Mouse (Mus musculus) spleen, adult 18-20 months (tissue): ENCODE measurements at regions not wholly inside any gene's neighbourhood (a gene's known extent, or its start where the extent isn't known, plus 50 kb on each side); places are given as distances from the start of the nearest gene placed in this dataset.

ENCODE experiments used
- DNase-seq, 2 experiments: peaks; one replicate each; pipeline ENCODE4 v3.0.0; 2022; ENCODE audit warnings: mixed read lengths in 2 of 2

DNA sequence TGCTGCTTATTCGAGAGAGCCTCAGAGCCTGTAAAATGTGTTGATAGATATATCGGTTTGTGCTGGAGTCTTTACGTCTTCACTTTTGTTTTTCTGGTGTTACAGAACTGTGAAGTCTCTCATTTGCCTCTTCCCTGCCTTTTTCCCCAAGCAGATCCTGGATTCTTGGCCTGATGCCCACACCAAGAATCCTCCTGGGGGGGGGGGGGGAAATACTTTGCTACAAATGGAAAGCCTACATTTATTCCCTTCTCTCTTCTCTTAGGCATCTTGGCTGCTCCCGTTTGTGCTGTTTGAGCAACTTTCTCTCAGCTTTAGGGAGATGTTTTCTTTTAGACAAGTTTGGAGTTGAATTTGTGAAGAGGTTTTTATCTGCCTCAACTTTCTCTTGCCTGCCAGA, 570.8 kb downstream of the Epha4 start:
- DNase-seq, result no peak

GRCm38 (mm10) chr1:76955031-76955430, 559.9 kb downstream of the Epha4 start:
- no peak for DNase-seq

DNA sequence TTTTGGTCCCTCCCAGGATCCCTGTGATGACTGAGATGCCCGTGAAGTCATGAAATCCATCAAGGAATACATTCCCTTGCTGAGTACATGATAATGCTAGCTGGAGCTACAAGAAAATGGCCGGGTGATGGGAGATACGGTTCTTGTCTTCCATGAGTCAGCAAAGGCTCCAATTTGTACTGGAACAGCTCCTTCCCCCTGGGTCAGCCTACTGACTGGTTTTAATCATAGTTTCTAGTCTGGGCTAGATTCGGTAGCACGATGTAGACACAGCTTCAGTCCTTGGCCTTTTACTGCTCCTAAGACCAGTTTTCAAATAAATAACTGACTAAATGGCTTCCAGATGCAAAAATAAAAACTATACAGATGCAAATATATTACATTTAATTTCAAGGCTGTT, 557.5 kb downstream of the Epha4 start:
- no peak for DNase-seq

- no peak for DNase-seq
These were observed 556.2 kb downstream of the Epha4 start for GRCm38 (mm10) chr1:76958706-76959105.

- DNase-seq, result no peak
These were observed 542.4 kb downstream of the Epha4 start for GRCm38 (mm10) chr1:76972454-76972853.

DNA sequence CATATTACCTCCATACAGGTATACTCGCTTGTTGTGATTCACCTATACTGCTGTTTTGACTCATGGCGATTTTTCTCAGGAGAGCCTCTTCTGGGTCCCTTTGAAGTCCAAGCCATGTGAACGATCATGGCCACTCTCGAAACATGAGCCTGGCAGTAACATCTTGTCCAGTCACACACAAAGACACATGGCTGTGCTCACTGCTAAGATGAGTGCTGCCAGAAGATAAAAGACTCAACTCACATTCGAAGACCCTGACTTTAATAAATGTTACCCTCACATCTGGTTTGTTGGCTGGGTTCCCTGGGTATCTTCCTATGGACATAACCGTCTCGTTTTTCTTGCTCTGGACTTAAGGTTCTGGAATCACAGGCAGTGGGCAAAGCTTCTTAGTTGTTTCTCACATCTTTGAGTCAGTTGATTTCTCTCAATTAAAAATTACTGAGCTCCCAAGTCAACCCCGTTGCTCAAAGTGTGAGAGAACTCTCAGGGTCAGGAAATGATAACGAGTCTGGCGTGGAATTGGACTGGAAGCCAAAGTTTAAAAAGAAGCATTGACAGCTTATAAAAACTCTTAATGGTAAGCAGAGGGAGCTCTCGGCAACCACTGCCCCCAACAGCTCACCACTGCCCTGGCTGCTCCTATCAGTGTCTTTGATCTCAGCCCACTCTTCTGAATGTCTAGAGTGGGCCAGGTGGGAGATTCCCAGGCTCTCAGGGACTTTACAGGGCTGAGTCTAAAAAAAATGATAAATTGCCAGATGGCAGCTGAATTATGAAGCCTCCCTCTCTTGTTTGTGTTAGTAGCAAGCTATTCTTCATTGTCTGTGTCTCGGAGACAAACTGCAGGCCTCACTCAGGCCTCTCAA, 539.6 kb downstream of the Epha4 start:
- no peak for DNase-seq

- no peak for DNase-seq
These were observed 534.3 kb downstream of the Epha4 start for GRCm38 (mm10) chr1:76980498-76981152.

GRCm38 (mm10) chr1:76993776-76994175, 521.1 kb downstream of the Epha4 start:
- no peak for DNase-seq

DNA sequence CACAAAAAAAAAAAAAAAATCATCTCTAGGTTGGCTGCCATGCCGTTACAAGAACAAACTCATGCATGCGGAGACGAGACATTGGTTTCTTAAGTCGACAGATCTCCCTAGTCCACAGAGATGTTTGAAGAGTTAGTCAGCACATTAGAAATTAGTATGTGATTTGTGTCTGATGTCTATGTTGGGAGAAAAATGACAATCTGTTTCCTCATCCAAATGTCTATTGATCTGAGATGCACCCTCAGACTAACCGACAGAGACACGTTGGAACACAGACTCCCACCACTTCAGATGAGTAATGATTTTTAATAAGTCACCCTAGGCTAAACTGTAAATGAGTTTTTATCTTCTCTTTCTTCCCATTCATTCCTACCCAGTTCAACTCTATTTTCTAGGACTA, 506.9 kb downstream of the Epha4 start:
- no peak for DNase-seq

GRCm38 (mm10) chr1:77010608-77011214, 504.2 kb downstream of the Epha4 start:
- DNase-seq, result no peak

DNA sequence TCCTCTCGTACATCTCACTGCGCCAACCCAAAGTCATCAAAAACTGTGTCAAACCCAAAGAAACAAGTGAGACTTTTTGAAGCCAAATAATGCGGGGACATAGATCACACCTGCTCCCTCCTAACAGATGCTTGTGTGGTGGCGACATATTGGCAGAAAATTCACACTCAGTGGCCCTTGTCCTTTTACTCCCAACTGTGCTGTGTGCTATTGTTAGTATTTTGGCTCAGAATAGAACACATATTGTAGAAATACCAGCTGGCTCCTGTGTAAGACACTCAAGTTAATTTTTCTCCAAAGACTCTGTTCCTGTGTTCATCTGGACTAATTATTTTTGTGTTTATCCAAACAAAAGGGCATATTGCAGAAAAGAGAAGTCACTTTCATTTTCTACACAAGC, 487.2 kb downstream of the Epha4 start:
- DNase-seq, result no peak

GRCm38 (mm10) chr1:77028216-77028615, 486.7 kb downstream of the Epha4 start:
- DNase-seq, result no peak

DNA sequence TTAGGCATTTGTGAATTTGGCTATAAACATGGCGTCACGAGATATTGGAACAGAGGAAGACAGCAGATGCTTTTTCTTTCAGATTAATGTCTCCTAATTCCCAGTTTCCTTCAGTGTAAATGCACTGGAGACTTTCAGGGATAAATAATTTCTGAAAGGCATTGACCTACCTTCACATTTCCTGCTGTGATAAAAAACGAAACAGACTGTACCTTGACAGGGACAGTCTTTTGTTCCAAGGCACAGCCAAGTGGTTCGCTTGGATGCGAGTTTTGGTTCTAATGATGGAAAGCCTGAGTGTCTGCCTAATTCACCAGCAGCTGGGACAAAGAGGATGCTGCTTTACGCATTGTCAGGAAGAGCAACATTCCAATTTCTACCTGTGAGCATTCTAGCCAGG, 485.8 kb downstream of the Epha4 start:
- DNase-seq, result no peak

DNA sequence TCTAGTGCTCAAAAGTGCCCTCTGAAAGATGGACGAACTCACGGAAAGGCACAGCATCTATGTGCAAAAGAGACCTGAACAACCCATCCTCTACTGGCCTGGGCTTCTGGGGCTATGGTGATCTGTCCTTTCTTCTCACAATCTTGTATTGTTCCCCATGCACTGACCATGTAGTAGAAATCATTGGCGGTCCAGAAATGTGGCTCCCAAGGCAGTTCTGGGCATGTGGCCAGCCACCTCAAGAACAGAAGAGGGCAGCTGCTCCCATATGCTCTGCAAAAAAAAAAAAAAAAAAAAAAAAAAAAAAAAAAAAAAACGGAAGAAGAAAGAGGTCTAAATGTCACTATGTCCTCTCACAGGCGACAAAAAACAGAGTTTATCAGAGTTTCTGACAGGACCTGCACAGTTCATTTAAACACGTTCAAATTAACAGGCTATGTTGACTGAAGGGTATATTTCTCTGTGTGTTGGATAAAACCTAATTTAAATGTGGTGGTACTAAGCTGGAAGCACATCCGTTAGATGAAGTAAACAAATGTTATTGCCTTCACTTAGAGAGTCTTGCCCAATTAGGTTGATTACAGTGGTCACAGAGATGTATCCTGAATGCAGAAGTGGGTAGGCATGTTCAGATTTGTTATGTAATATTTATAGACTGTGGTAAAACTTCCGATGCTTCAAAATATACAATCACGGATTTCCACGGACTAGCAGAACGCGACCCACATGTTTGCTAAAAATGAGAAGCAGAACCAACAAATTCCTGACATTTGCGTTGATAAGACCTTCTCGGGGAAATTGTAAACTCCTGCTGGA, 470.9 kb downstream of the Epha4 start:
- DNase-seq, result peak in 1 of 2 experiments; percentile 2

- DNase-seq, result no peak
These were observed 466.0 kb downstream of the Epha4 start for GRCm38 (mm10) chr1:77048720-77049406.

GRCm38 (mm10) chr1:77051239-77051638, 463.6 kb downstream of the Epha4 start:
- no peak for DNase-seq

GRCm38 (mm10) chr1:77053837-77054540, 460.9 kb downstream of the Epha4 start:
- DNase-seq, result no peak

DNA sequence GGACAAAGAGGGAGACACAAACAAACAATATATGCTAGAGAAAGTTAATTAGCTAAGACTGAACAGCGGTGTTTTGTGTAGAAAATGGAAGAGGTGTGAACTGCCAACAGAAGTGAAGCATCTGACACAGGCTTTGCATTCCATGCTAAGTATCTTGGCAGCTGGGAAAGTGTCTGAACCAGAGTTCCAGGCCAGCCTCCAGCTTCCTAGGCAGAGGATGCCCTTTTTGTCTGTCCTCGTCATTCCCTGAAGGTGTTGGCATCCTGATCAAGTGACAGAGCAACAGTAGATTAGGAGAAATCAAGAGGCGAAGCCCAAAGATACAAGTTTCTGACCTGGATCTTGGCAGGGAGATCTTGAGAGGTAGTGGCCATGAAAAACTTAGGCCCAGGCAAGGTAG, 452.4 kb downstream of the Epha4 start:
- no peak for DNase-seq

DNA sequence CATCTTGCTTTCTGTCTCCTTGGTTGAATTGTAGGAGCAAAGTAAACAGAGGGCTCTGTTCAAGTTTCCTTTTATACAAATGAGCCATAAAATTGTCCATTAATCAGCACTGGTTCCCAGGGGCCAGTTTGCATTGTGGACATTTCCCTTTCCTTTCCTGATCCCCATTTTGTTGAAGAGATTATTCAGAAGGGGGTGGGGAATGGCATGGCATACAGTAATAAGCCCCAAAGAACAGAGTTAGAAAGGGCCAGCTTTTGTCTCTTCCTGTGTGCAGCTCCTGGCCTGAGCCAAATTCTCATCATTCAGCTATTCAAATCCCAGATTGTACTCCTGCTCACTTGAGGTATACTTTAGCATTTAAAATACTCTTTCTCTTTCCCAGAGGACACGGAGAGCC, 441.8 kb downstream of the Epha4 start:
- no peak for DNase-seq

- DNase-seq, result no peak
These were observed 439.7 kb downstream of the Epha4 start for GRCm38 (mm10) chr1:77074926-77075885.

DNA sequence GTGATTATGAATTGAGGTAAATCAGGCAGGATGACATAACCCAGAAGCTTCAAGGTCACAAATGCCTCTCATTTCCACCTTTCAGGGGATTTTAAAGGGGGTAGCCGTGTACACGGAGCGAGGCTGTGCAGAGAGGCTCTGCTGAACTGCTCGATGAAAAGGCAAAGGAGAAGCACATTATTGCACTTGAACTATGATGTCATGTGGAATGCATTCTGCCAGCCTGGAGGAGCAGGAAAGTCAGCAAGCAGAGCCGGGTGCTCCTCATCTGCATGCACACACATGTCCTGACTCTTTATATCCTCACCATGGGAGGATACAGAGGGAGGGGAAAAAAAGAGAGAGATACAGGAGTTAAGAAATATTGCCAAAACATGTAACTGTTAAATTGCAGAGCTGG, 434.1 kb downstream of the Epha4 start:
- DNase-seq, result no peak
